In the genomic region with DNA sequence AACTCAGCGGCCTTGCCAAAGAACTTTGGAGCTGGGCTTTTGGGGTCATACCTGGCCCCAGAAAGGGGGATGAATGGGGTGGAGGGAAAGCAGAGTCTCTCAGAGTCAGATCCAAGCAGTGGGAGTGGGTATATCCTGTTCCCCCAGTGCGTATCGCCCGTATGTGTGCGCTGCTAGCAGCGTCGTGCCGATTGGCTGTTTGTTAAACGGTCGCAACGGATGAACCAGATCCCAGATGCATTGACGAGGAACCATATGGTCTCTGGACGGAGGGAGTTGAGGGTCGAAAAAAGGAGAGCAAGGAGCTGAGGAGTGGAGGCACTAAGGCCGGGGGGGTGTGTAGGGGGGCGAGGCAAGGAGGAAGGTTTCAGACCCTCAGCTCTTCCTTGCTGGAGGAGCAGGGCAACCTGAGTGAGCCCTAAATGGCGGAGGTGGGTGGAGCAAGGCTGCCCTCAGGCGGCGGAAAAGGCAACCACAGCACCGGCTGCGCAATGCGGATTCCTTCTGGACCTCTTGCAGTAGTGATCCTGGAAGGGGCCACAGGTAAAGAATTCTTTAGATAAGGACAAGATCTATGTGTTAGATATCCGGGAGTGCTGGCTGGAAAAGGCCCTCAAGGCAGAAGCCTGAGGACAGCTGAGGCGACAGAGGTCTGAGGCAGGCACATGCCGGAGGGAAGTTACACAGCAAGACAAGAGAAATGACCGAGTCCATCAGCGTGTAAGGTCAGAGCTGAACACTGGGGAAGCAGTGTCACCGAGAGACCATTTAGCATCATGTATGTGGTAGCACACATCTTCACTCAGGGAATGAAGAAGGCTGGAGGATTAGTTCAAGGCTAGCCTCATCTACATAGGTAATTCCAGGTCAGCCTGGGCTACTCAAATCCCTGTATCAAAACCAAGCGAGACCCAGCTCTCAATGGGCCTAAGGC, we compare ENCODE assay signal across 7 mouse cellular contexts. TPM values are rescaled to one million over a fixed set of nuclear protein-coding genes. Genes with fewer than 3 reads are reported as not detected.
DNase-seq lines count a peak whose midpoint lies in the region; ATAC-seq lines count a peak whose summit lies in the region.

No protein-coding gene starts in this region.

- H3K4me2 ChIP-seq in hindbrain, embryonic 13.5 days: peak overlapping the region; percentile 97

- peak; percentile 47; the same call in 1 of the 2 replicates for ATAC-seq in frontal cortex, adult (ENCODE audit: low TSS enrichment)
- peak; percentile 49 for ATAC-seq in hindbrain, embryonic 13.5 days (ENCODE audit: low FRiP score)

- WGBS in hindbrain, embryonic 13.5 days: 10% methylated on average over 29 of the region's 29 CpGs

- peak overlapping the region; percentile 85 for H3K4me3 ChIP-seq in hindbrain, embryonic 13.5 days

- DNase-seq in T-cell, adult 2 months (ENCODE audit: low spot score): peak; percentile 61
- DNase-seq in cerebellum, adult 9-10 months: peak; percentile 91
- DNase-seq in left cerebral cortex, adult 18-20 months (ENCODE audit: low spot score in 2 of 2): peak; percentile 86 to 89
- peak; percentile 74 to 84 for DNase-seq in lung, postnatal 4 days
- peak; percentile 85 for DNase-seq in right cerebral cortex, postnatal 14 days

- peaks cover 10% of the 10 kb centered on the region; the same call in 1 of the 2 replicates for H3K36me3 ChIP-seq in hindbrain, embryonic 13.5 days

- H3K27me3 ChIP-seq in hindbrain, embryonic 13.5 days: peaks cover 8% of the 10 kb centered on the region; the same call in 1 of the 2 replicates

- H3K9me3 ChIP-seq in hindbrain, embryonic 13.5 days: no peaks in the 10 kb centered on the region

- peak overlapping the region; percentile 93 for H3K9ac ChIP-seq in hindbrain, embryonic 13.5 days

- peak overlapping the region; percentile 97 for H3K27ac ChIP-seq in hindbrain, embryonic 13.5 days

- H3K4me1 ChIP-seq in hindbrain, embryonic 13.5 days (replicated peaks): peaks cover 68% of the 10 kb centered on the region

RNA-seq across cellular contexts. Expression of gene Pnmal2, which starts 5.7 kb away (rescaled TPM):
- polyA plus RNA-seq in hindbrain, embryonic 13.5 days (2015; fragmentation: Nextera tagmentation; extraction: Ambion mirVana): 110 and 117 TPM in 2 replicates
- 100 to 1,000 TPM; 291 to 326 TPM for total RNA-seq in left cerebral cortex, adult 18-20 months (2021)

RNA-seq across cellular contexts. Expression of gene Pnmal1, which starts 9.3 kb away (rescaled TPM):
- polyA plus RNA-seq in hindbrain, embryonic 13.5 days (2015; fragmentation: Nextera tagmentation; extraction: Ambion mirVana): 42.0 and 44.5 TPM in 2 replicates
- 100 to 1,000 TPM; 112 to 119 TPM for total RNA-seq in left cerebral cortex, adult 18-20 months (2021)

RNA-seq across cellular contexts. Expression of gene Calm3, which starts 26.3 kb away (rescaled TPM):
- 307 and 317 TPM in 2 replicates for polyA plus RNA-seq in hindbrain, embryonic 13.5 days (2015; fragmentation: Nextera tagmentation; extraction: Ambion mirVana)
- total RNA-seq in left cerebral cortex, adult 18-20 months (2021): 1,000 to 10,000 TPM; 1,746 to 1,798 TPM

RNA-seq across cellular contexts. Expression of gene Gm42372, which starts 32.7 kb away (rescaled TPM):
- 3.7 and 4.4 TPM in 2 replicates for polyA plus RNA-seq in hindbrain, embryonic 13.5 days (2015; fragmentation: Nextera tagmentation; extraction: Ambion mirVana)
- 10 to 100 TPM; 61.0 to 65.7 TPM for total RNA-seq in left cerebral cortex, adult 18-20 months (2021)

RNA-seq across cellular contexts. Expression of gene Ccdc8, which starts 42.3 kb away (rescaled TPM):
- polyA plus RNA-seq in hindbrain, embryonic 13.5 days (2015; fragmentation: Nextera tagmentation; extraction: Ambion mirVana): 5.5 and 5.9 TPM in 2 replicates
- total RNA-seq in left cerebral cortex, adult 18-20 months (2021): 1 to 10 TPM; 2.1 to 2.6 TPM

Comparison
In these comparisons a context has a peak if more than half of its experiments do, and no peak if none do; other contexts are left out.
1. Peak in every context shown above with its lines: DNase-seq, ATAC-seq, H3K4me3 ChIP-seq and H3K27ac ChIP-seq.